Mouse (Mus musculus): Measurements from ENCODE around the gene Fmo2.

DNA sequence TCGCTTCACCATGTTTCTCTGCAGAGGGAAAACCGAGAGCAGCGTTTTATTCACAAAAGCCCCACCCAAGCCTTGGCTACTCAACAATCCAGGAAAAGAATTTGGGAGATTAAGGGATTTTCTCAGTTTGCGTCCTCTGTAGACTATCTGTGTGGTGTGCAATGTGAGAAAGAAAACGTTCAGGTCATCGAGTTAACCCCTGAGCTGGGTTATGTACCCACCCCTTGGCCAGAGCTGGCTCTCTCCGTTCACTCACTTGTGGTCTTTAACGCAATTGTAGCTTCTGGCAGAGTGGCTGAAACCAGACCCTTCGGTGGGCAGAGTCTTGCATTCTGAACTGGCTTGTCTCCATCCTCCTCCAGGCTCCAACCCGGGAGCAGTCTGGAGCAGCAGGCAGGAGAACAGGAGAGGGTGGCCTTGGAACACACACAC, 39.0 kb downstream of the Fmo2 start:
- TF ChIP-seq CTCF (IDR thresholded peaks at IDR 0.05; ENCODE audit: extremely low read depth, insufficient read depth, insufficient read length, insufficient replicate concordance), result no peak
- TF ChIP-seq POLR2A (IDR thresholded peaks at IDR 0.05; ENCODE audit: low read depth, low read length), result no peak
